Comparison of ENCODE assay signal across 19 mouse cellular contexts in the genomic region with DNA sequence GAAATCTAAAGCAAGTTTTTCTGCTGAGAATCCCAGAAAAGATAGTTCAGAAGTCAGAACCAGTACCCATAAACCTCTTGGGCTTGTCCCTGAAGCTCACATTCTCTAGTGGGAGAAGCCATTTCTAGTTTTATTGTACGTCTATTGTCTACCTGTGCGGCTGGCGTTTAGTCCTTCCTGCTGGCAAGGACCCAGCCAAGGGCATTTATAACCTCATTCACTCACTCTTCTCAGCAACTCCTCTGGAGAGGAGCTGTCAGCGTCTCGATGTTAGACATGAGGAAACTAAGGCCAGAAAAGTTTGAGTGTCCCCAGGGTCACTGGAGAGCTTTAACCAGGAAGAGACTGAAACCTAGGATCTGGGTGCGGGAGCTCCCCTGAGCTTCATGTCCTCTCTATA. TPM values are rescaled to one million over a fixed set of nuclear protein-coding genes. Genes with fewer than 3 reads are reported as not detected.
DNase-seq lines count a peak whose midpoint lies in the region; TF ChIP-seq lines count a peak whose summit lies in the region.
"Had no signal": no experiment of that assay in that cellular context is flagged by ENCODE, and none has a peak within 500 bp of the region (broad histone marks: within the 10 kb centered on the region; RNA-seq: fewer than 3 reads in every experiment).

No protein-coding gene starts in this region.

- peak overlapping the region; percentile 7; the same call in 1 of the 2 replicates for H3K27ac ChIP-seq in small intestine, adult 2 months (ENCODE audit: insufficient read depth, low read depth, low read length)

- no peaks in the 10 kb centered on the region for H3K36me3 ChIP-seq in small intestine, adult 2 months (ENCODE audit: control insufficient read depth, insufficient read depth, low read length)
- H3K36me3 ChIP-seq: G1E had no signal

- H3K27me3 ChIP-seq in small intestine, adult 2 months (ENCODE audit: control insufficient read depth, insufficient read depth, low read length), result no peaks in the 10 kb centered on the region
- H3K27me3 ChIP-seq: Patski had no signal

- H3K4me3 ChIP-seq in small intestine, adult 2 months (ENCODE audit: low read depth, low read length), result no peak overlapping the region

- no peak for TF ChIP-seq POLR2A in small intestine, adult 2 months (IDR thresholded peaks at IDR 0.05; ENCODE audit: low read depth, low read length)

- WGBS in large intestine, adult 2 months, result 41% methylated on average over 6 of the region's 6 CpGs
- 33% methylated on average over 6 of the region's 6 CpGs for WGBS in small intestine, adult 2 months

- H3K4me1 ChIP-seq in small intestine, adult 2 months (ENCODE audit: control insufficient read depth, insufficient read depth, insufficient read length, low read length), result peaks cover 4% of the 10 kb centered on the region; the same call in 1 of the 2 replicates

- DNase-seq in large intestine, adult 2 months (ENCODE audit: low read depth, low spot score), result peak; percentile 91
- DNase-seq in left cerebral cortex, adult 18-20 months (ENCODE audit: low spot score in 2 of 2), result no peak
- no peak for DNase-seq in kidney, postnatal 25 days
- DNase-seq: adrenal gland, adult 2 months; adrenal gland, adult 8-10 months; adrenal gland, postnatal 10 days; adrenal gland, postnatal 14 days; adrenal gland, postnatal 25 days; adrenal gland, postnatal 36 days; B cell, adult 2 months; cerebellum, adult 11 months; cerebellum, adult 11-12 months; cerebellum, adult 18-20 months had no signal

- no peak for TF ChIP-seq CTCF in small intestine, adult 2 months (IDR thresholded peaks at IDR 0.05; ENCODE audit: extremely low read depth, insufficient read length, insufficient replicate concordance, low read depth, low read length)

RNA-seq across cellular contexts. Expression of a gene that starts 7.1 kb away (rescaled TPM):
- 4.7 and 5.9 TPM in 2 replicates for polyA plus RNA-seq in large intestine, adult 2 months (2012; rRNA removed)
- 3.0 and 3.4 TPM in 2 replicates for polyA plus RNA-seq in small intestine, adult 2 months (2012; rRNA removed)
- total RNA-seq in left cerebral cortex, adult 18-20 months (2021), result 10 to 100 TPM; 39.5 to 55.7 TPM
- total RNA-seq: CH12.LX, MEL had no signal
- polyA plus RNA-seq: CD4-positive, CD25-positive, alpha-beta regulatory T cell, adult 4 months; G1E had no signal
